Mouse (Mus musculus) MN1 (cell line): ENCODE measurements around the gene Vmn1r188.
"Not testable (repeated sequence)": the region's sequence is repeated elsewhere in the genome, so short reads cannot be mapped to it uniquely, and the experiment has no call there.

Source experiments
- DNase-seq: peaks from one replicate; pipeline ENCODE4 v3.0.0-alpha.2; 2016; ENCODE audit warnings: low spot score

Vmn1r188 gene

GRCm38 (mm10) chr13:22084140-22084539 is at the start of gene Vmn1r188:
Gene Vmn1r188 (plus strand): TSS chr13:22084440.
- DNase-seq = not testable (repeated sequence)

GRCm38 (mm10) chr13:22034443-22035266 is 49.6 kb upstream of the Vmn1r188 start:
- DNase-seq = peak; percentile 43

GRCm38 (mm10) chr13:22035267-22036148 is 48.7 kb upstream of the Vmn1r188 start, which contains the start of the genes Hist1h2ah and Hist1h2bk:
Gene Hist1h2ah (minus strand): TSS chr13:22035568.
Gene Hist1h2bk (plus strand): TSS chr13:22035870.
- DNase-seq = peak; percentile 94

GRCm38 (mm10) chr13:22036149-22036956 is 47.9 kb upstream of the Vmn1r188 start:
- peak; percentile 22 for DNase-seq

GRCm38 (mm10) chr13:22036986-22037385 is 47.3 kb upstream of the Vmn1r188 start:
- no peak for DNase-seq

- no peak for DNase-seq
These were observed 46.8 kb upstream of the Vmn1r188 start for GRCm38 (mm10) chr13:22037415-22037814.

- no peak for DNase-seq
These were observed 44.9 kb upstream of the Vmn1r188 start for GRCm38 (mm10) chr13:22039364-22039763.

- DNase-seq = no peak
These were observed 44.2 kb upstream of the Vmn1r188 start for GRCm38 (mm10) chr13:22039951-22040463.

GRCm38 (mm10) chr13:22040464-22041141 is 43.6 kb upstream of the Vmn1r188 start:
- peak; percentile 54 for DNase-seq

- DNase-seq = peak; percentile 91
These were observed 43.1 kb upstream of the Vmn1r188 start, which contains the start of gene Hist1h4i for GRCm38 (mm10) chr13:22041142-22041536. Gene Hist1h4i (minus strand): TSS chr13:22041362.

GRCm38 (mm10) chr13:22041651-22042567 is 42.3 kb upstream of the Vmn1r188 start:
- DNase-seq = peak; percentile 51

- peak; percentile 97 for DNase-seq
These were observed 41.4 kb upstream of the Vmn1r188 start, which contains the start of the genes Hist1h2ag and Hist1h2bj for GRCm38 (mm10) chr13:22042568-22043502. Gene Hist1h2ag (minus strand): TSS chr13:22042944. Gene Hist1h2bj (plus strand): TSS chr13:22043214.

- peak; percentile 83 for DNase-seq
These were observed 40.5 kb upstream of the Vmn1r188 start for GRCm38 (mm10) chr13:22043503-22044431.

GRCm38 (mm10) chr13:22044432-22045155 is 39.6 kb upstream of the Vmn1r188 start:
- no peak for DNase-seq

- DNase-seq = no peak
These were observed 38.9 kb upstream of the Vmn1r188 start for GRCm38 (mm10) chr13:22045311-22045710.

GRCm38 (mm10) chr13:22049041-22049440 is 35.2 kb upstream of the Vmn1r188 start:
- DNase-seq = no peak
